ENCODE assay signal across 8 mouse cellular contexts in genomic region chr11:93884901-93885571, GRCm38 (mm10). TPM values are rescaled to one million over a fixed set of nuclear protein-coding genes. Genes with fewer than 3 reads are reported as not detected.
DNase-seq lines count a peak whose midpoint lies in the region; ATAC-seq lines count a peak whose summit lies in the region.

No protein-coding gene starts in this region.

- H3K9me3 ChIP-seq in neural tube, embryonic 11.5 days (ENCODE audit: control insufficient read depth, low read length), result no peaks in the 10 kb centered on the region

- peak; percentile 32 for ATAC-seq in neural tube, embryonic 11.5 days (ENCODE audit: insufficient read depth, low FRiP score, low TSS enrichment)
- ATAC-seq in inflammation-experienced regulatory T-cells, adult 6 months, result peak; percentile 58
- peak; percentile 62 for ATAC-seq in megakaryocyte-erythroid progenitor cell, adult 5-6 weeks (replicated peaks; ENCODE audit: low FRiP score, low TSS enrichment, poor library complexity, severe bottlenecking)

- under 1% methylated on average over 74 of the region's 81 CpGs for WGBS in neural tube, embryonic 11.5 days

- H3K4me3 ChIP-seq in neural tube, embryonic 11.5 days (ENCODE audit: low read depth, low read length), result peak overlapping the region; percentile 98

- peaks cover 18% of the 10 kb centered on the region for H3K4me1 ChIP-seq in neural tube, embryonic 11.5 days (ENCODE audit: control insufficient read depth, insufficient read depth, low read length)

- H3K9ac ChIP-seq in neural tube, embryonic 11.5 days (ENCODE audit: low read length), result peak overlapping the region; percentile 79

- no peaks in the 10 kb centered on the region for H3K36me3 ChIP-seq in neural tube, embryonic 11.5 days (ENCODE audit: control insufficient read depth, insufficient read depth, low read length)

- peak overlapping the region; percentile 71 for H3K4me2 ChIP-seq in neural tube, embryonic 11.5 days (ENCODE audit: low read depth)

- intact Hi-C loops in left cerebral cortex, postnatal 36 days (cut with DNase I), result no loop called here

- H3K27me3 ChIP-seq in neural tube, embryonic 11.5 days (ENCODE audit: control insufficient read depth, insufficient read depth, low read length), result no peaks in the 10 kb centered on the region

- H3K27ac ChIP-seq in neural tube, embryonic 11.5 days (ENCODE audit: low read depth, low read length), result peak overlapping the region; percentile 84

- DNase-seq in neural tube, embryonic 11.5 days (ENCODE audit: low spot score), result no peak
- no peak for DNase-seq in neural tube, embryonic 10.5 days (ENCODE audit: extremely low spot score, low spot score)
- peak; percentile 54 to 69 for DNase-seq in cerebellum, postnatal 36 days
- peak; percentile 26 for DNase-seq in gastrocnemius, adult 18-20 months (ENCODE audit: low spot score)
- peak; percentile 45 to 64 for DNase-seq in left cerebral cortex, postnatal 36 days (ENCODE audit: low spot score in 2 of 2)
- peak; percentile 30 for DNase-seq in skeletal muscle tissue, adult 2 months (ENCODE audit: low read depth, low spot score)

RNA-seq across cellular contexts. Expression of gene Utp18, which starts 0.5 kb away (rescaled TPM):
- 40.7 and 45.0 TPM in 2 replicates for polyA plus RNA-seq in neural tube, embryonic 11.5 days (2014; fragmentation: Nextera tagmentation; extraction: Ambion mirVana)
- 1 to 10 TPM; 8.5 to 9.8 TPM for total RNA-seq in gastrocnemius, adult 18-20 months (2021)
- 10 to 100 TPM; 13.8 to 16.7 (median 14.3) TPM for polyA plus RNA-seq in inflammation-experienced regulatory T-cells, adult 6 months (2017; shearing (Covaris generic))
- 10 to 100 TPM; 23.5 to 24.1 TPM for total RNA-seq in left cerebral cortex, postnatal 36 days (2021)
- 28.4 and 45.0 TPM in 2 replicates for total RNA-seq in megakaryocyte-erythroid progenitor cell, adult 5-6 weeks (2014; fragmentation: Nextera tagmentation)
- total RNA-seq in megakaryocyte-erythroid progenitor cell, adult 5-6 weeks (2017), result 88.2 and 93.3 TPM in 2 replicates

RNA-seq across cellular contexts. Expression of gene Mbtd1, which starts 0.6 kb away (rescaled TPM):
- 26.4 and 29.5 TPM in 2 replicates for polyA plus RNA-seq in neural tube, embryonic 11.5 days (2014; fragmentation: Nextera tagmentation; extraction: Ambion mirVana)
- total RNA-seq in gastrocnemius, adult 18-20 months (2021), result 1 to 10 TPM; 8.8 to 9.7 TPM
- polyA plus RNA-seq in inflammation-experienced regulatory T-cells, adult 6 months (2017; shearing (Covaris generic)), result 10 to 100 TPM; 27.2 to 32.8 (median 32.5) TPM
- 10 to 100 TPM; 31.9 to 40.4 TPM for total RNA-seq in left cerebral cortex, postnatal 36 days (2021)
- total RNA-seq in megakaryocyte-erythroid progenitor cell, adult 5-6 weeks (2014; fragmentation: Nextera tagmentation), result 65.7 and 82.5 TPM in 2 replicates
- 41.8 and 49.8 TPM in 2 replicates for total RNA-seq in megakaryocyte-erythroid progenitor cell, adult 5-6 weeks (2017)

Comparison
In these comparisons a context has a peak if more than half of its experiments do, and no peak if none do; other contexts are left out.
1. DNase-seq: peak in cerebellum, postnatal 36 days (2 of 2), gastrocnemius, adult 18-20 months (single experiment), left cerebral cortex, postnatal 36 days (2 of 2) and skeletal muscle tissue, adult 2 months (single experiment); none in neural tube, embryonic 11.5 days (single experiment) and neural tube, embryonic 10.5 days (single experiment).
2. Peak in every context shown above with its lines, with median percentiles within 50 percentile points of each other: ATAC-seq.